Mouse (Mus musculus): Measurements from ENCODE around the gene Gm16427. TPM values are rescaled to one million over a fixed set of nuclear protein-coding genes. Genes with fewer than 3 reads are reported as not detected.
"Not testable (repeated sequence)": the region's sequence is repeated elsewhere in the genome, so short reads cannot be mapped to it uniquely, and the experiment has no call there.

Gene Gm16427
- not detected for total RNA-seq (2021)
- long read RNA-seq, result 0 reads

GRCm38 (mm10) chr5:93540100-93540499 lies at the start of gene Gm16427:
Gene Gm16427 (minus strand): TSS chr5:93540200.
- not testable (repeated sequence) for DNase-seq (ENCODE audit: low spot score in 2 of 2)

Other genes starting within 250 kb of the Gm16427 start
- not detected for gene C87414, start 131.4 kb upstream of the Gm16427 start, total RNA-seq (2021)

All from layer of hippocampus, postnatal 10 days (tissue).